Mouse (Mus musculus): ENCODE measurements around the gene Smpd2.

DNA sequence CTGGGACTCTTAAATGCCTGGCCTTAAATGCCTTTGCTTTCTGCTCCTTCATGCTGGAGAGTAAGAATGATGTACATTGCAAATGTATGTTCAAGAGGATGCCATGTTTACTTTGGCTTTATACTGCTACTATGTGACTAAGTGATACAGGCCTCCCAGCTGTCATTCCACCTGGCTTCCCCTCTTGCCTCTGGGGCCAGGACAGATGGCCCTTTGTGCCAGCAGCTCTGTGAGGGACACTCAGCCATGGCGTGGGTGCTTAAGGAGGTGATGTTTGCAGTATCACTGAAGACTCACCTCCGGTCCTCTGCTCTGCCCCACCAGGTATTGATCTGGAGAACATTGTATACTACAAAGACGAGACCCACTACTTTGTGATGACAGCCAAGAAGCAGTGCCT is 10.2 kb downstream of the Smpd2 start:
- no peak for TF ChIP-seq CTCF (IDR thresholded peaks at IDR 0.05; ENCODE audit: low read depth)
- no peak for TF ChIP-seq EP300 (IDR thresholded peaks at IDR 0.05; ENCODE audit: low read depth)

Measured in liver, embryonic 14.5 days (tissue).